Mouse (Mus musculus): ENCODE measurements at regions not wholly inside any gene's neighbourhood (a gene's known extent, or its start where the extent isn't known, plus 50 kb on each side); places are given as distances from the start of the nearest gene placed in this dataset.
"Not testable (repeated sequence)": the region's sequence is repeated elsewhere in the genome, so short reads cannot be mapped to it uniquely, and the experiment has no call there.

DNA sequence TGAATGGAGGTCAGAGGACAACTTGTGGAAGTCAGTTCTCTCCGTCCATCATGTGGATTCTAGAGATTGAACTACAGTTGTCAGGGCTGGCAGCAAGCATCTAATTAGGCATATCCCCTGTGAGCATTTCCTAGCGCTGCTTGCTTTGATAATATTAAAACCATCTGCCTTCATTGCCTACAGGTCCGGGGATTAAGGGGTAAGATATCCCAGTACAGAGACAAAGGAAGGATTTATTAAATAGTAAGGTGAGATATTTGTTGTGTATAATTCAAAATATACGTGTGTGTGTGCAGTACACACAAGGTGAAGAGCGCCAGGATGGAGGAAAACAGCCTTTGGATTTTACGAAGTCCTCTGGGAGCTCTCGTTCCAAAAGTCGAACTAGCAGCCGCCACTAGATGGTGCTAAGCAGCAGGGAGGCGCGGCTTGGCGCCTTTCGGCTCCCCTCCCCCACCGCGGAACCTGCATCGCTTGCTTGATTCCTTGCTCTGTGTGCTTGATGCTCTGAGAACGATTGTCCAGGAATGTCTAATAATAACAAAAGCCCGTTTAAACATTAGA, 88.4 kb upstream of the Rpl34 start:
- DNase-seq (ENCODE audit: low read depth) = peak; percentile 96
- peak; percentile 97 for TF ChIP-seq CTCF (IDR thresholded peaks at IDR 0.05; ENCODE audit: borderline replicate concordance, extremely low read depth, insufficient read depth, insufficient read length)
- no peak for TF ChIP-seq POLR2A (IDR thresholded peaks at IDR 0.05; ENCODE audit: borderline replicate concordance, extremely low read depth, insufficient read depth, insufficient read length, poor library complexity, severe bottlenecking)

DNA sequence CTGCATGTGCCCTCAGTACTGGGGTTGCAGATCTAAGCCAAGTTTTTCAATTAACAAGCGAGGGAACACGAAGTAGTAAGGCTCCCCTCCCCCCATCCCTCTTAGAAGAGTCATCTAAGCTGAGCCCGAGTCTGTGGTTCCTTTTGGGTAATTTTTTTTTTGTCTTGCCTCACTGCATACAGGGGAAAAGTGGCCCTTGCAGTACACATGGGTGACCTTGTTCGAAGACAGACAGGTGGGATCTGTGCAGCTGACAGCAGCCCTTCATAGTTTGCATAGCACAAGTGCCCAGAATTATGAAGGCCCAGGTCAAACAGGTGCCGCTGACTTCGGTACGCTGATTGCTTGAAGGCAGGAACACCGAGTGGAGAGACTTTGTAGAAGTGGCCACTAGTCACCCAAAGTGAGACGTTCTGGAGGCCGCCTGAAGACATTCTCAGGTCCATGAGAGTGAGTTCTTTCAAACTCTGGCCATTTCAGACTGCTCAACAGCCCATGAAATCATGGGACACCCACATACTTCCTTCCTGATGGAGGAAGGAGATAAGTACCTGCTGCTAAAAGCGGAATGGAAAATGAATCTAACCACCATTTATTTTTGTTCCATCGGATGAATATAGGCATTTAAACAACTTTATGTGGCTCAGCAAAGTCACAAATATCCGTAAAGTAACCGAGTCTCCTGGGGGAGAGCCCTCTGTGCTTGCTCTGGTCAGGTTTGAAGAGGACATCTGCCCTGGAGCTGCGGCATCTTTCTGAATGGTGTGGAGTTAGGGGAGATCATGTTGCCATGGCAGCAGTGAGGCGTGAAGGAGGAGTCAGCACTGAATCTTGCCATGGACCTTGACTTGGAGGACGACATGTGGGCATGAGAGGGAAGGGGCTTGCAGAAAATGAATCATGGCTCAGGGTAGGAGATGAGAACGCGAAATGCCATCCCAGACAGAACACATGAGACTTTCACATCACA, 79.8 kb upstream of the Rpl34 start:
- TF ChIP-seq POLR2A (IDR thresholded peaks at IDR 0.05; ENCODE audit: borderline replicate concordance, extremely low read depth, insufficient read depth, insufficient read length, poor library complexity, severe bottlenecking) (no peak), CTCF (IDR thresholded peaks at IDR 0.05; ENCODE audit: borderline replicate concordance, extremely low read depth, insufficient read depth, insufficient read length) (no peak)
- DNase-seq (ENCODE audit: low read depth) = no peak

DNA sequence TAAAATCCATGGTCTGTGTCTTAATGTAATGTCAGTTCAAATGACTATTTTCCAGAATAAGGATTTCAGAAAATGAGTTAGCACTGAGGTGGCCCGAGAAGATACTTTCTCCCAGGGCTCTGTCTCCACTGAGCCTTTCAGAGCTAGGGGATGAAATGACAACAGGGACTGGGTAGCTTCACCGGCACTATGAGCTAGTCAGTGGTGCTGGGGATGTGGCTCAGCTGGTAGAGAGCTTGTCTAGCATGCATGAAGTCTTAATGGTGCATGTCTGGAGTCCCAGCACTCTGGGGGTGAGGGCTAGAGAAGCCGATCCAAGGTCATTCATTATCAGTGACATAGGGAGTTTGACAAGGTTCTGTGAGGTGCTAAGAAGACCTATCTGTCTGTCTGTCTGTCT, 75.1 kb upstream of the Rpl34 start:
- TF ChIP-seq CTCF (IDR thresholded peaks at IDR 0.05; ENCODE audit: borderline replicate concordance, extremely low read depth, insufficient read depth, insufficient read length) (no peak), POLR2A (IDR thresholded peaks at IDR 0.05; ENCODE audit: borderline replicate concordance, extremely low read depth, insufficient read depth, insufficient read length, poor library complexity, severe bottlenecking) (no peak)
- no peak for DNase-seq (ENCODE audit: low read depth)

- DNase-seq (ENCODE audit: low read depth) = no peak
- no peak for TF ChIP-seq POLR2A (IDR thresholded peaks at IDR 0.05; ENCODE audit: borderline replicate concordance, extremely low read depth, insufficient read depth, insufficient read length, poor library complexity, severe bottlenecking)
- TF ChIP-seq CTCF (IDR thresholded peaks at IDR 0.05; ENCODE audit: borderline replicate concordance, extremely low read depth, insufficient read depth, insufficient read length) = no peak
These were observed 74.1 kb upstream of the Rpl34 start for GRCm38 (mm10) chr3:130804327-130804662.

DNA sequence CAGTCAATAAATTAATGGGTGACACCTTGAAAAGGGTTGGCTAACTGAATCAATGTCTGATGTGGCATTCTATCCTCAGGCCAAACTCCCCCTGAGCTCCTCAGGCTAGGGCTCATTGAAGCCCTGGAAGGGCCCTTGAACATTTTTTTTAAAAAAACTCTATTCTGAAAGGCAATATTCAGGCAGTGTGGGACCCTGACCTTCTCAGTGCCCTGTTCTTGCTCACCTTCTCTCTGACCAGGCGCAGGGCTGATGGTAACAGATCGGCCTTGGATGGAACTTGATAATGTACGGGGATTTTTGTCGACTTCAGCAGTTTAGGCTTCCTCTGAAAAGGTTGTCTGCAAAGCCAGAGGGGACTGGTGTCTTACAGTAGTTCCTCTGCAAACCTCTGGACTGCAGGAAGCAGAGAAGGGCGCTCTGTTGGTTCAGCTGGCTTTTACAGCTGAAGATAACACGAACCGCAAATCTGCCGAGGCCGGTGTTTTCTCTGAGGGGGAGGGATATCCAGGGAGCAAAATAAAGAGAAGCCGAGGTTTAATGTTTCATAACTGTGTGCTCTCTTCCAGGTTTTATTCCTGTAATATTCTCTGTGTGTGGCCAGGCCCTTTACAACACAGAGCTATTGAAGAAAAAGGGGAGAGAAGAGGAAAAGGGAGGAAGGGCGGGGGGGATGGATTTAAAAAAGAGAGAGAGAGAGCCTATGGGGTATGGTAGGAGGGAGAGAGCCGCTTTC, 73.6 kb upstream of the Rpl34 start:
- no peak for TF ChIP-seq CTCF (IDR thresholded peaks at IDR 0.05; ENCODE audit: borderline replicate concordance, extremely low read depth, insufficient read depth, insufficient read length)
- no peak for TF ChIP-seq POLR2A (IDR thresholded peaks at IDR 0.05; ENCODE audit: borderline replicate concordance, extremely low read depth, insufficient read depth, insufficient read length, poor library complexity, severe bottlenecking)
- peak; percentile 61 for DNase-seq (ENCODE audit: low read depth)

DNA sequence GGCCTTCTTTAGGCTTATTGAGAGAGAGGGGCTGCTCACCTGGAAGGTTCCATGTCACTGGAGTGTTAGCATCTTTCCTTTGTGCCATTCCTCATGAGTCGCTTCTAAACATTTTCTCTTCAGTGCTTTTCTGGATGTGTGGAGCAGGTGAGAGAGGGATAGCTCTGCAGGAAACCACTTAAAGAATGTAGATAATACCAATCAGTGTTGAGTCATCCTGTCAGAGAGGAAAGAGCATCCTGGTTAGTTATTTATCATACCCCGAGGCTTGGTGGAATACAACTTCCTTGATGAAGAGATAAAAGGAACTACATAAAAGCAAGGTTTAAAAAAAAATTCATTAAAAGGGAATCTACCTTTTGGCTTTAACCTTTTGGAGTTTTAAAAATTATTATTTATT, 69.8 kb upstream of the Rpl34 start:
- TF ChIP-seq CTCF (IDR thresholded peaks at IDR 0.05; ENCODE audit: borderline replicate concordance, extremely low read depth, insufficient read depth, insufficient read length) (no peak), POLR2A (IDR thresholded peaks at IDR 0.05; ENCODE audit: borderline replicate concordance, extremely low read depth, insufficient read depth, insufficient read length, poor library complexity, severe bottlenecking) (no peak)
- DNase-seq (ENCODE audit: low read depth) = no peak

DNA sequence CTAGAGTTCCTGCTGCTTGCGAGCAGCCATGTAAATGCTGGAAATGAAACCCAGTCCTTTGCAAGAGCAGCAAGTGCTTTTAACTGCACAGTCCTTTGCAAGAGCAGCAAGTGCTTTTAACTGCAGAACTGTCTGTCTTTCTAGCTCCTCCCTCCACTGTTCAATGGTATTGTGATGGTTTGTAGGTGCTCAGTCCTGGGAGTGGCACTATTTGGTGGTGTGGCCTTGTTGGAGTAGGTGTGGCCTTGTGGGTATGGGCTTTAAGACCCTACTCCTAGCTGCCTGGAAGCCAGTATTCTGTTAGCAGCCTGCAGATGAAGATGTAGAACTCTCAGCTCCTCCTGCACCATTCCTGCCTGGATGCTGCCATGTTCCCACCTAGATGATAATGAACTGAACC, 67.8 kb upstream of the Rpl34 start:
- not testable (repeated sequence) for DNase-seq (ENCODE audit: low read depth)

- TF ChIP-seq POLR2A (IDR thresholded peaks at IDR 0.05; ENCODE audit: borderline replicate concordance, extremely low read depth, insufficient read depth, insufficient read length, poor library complexity, severe bottlenecking) (no peak), CTCF (IDR thresholded peaks at IDR 0.05; ENCODE audit: borderline replicate concordance, extremely low read depth, insufficient read depth, insufficient read length) (no peak)
- no peak for DNase-seq (ENCODE audit: low read depth)
These were observed 66.3 kb upstream of the Rpl34 start for GRCm38 (mm10) chr3:130796531-130796930.

- no peak for DNase-seq (ENCODE audit: low read depth)
- TF ChIP-seq POLR2A (IDR thresholded peaks at IDR 0.05; ENCODE audit: borderline replicate concordance, extremely low read depth, insufficient read depth, insufficient read length, poor library complexity, severe bottlenecking) (no peak), CTCF (IDR thresholded peaks at IDR 0.05; ENCODE audit: borderline replicate concordance, extremely low read depth, insufficient read depth, insufficient read length) (no peak)
These were observed 65.2 kb upstream of the Rpl34 start for GRCm38 (mm10) chr3:130795396-130795795.

DNA sequence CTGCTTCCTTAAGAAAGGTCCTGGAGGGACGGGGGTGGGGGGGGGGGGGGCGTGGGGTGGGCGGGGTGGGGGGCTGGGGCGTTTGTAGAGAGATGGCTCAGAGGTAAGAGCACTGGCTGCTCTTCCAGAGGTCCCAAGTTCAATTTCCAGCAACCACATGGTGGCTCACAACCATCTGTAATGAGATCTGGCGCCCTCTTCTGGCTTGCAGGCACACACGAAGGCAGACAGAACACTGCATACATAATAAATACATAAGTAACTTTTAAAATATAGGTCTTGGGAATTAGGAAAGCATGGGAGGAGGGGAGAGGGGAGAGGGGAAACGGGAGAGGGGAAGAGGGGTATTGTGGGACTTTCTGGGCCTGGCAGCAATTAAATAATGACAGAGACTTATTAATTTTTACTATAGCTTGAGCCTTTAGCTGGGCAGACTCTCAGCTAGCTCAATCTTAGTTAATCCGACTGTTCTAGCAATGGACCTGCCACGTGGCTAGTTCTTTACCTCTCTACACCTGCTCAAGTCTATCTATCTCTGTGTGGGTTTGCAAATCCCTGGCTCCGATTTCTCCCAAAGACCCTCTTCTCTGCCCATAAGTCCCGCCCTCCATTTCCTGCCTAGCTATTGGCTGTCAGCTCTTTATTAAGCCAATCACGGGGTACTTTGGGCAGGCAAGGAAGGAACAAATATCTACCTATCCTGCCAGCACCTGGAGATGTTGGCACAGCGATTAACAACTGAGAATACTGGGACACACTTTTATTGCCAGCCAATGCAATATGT, 64.1 kb upstream of the Rpl34 start:
- no peak for DNase-seq (ENCODE audit: low read depth)
- TF ChIP-seq POLR2A (IDR thresholded peaks at IDR 0.05; ENCODE audit: borderline replicate concordance, extremely low read depth, insufficient read depth, insufficient read length, poor library complexity, severe bottlenecking) (no peak), CTCF (IDR thresholded peaks at IDR 0.05; ENCODE audit: borderline replicate concordance, extremely low read depth, insufficient read depth, insufficient read length) (peak; percentile 7; the same call in 1 of the 2 replicates)

DNA sequence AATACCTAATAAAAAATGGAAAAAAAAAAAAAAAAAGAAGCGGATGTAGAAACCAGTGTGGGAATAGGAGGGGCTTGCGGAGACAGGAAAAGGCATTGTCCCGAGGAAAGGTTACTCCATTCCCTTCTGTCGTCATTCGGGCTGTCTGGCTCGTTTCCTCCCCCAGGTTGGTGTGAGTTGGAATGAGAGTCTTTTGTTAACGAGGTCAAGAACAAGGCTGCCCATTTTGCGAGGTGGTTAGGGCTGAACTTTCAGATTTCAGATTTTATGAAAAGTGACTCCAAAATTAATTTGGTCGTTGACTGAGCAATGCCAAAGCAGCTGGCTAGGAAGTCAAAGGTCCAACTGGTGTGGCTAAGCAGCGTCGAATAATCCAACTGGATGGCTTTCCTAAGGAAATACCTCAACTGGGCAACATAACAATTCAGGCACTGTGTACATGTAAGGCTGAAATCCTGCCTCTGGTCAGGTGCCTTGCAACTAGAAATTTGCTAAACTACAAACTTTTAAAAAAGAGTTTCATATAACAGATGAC, 50.6 kb upstream of the Rpl34 start:
- no peak for TF ChIP-seq CTCF (IDR thresholded peaks at IDR 0.05; ENCODE audit: borderline replicate concordance, extremely low read depth, insufficient read depth, insufficient read length)
- no peak for TF ChIP-seq POLR2A (IDR thresholded peaks at IDR 0.05; ENCODE audit: borderline replicate concordance, extremely low read depth, insufficient read depth, insufficient read length, poor library complexity, severe bottlenecking)
- no peak for DNase-seq (ENCODE audit: low read depth)
